Mouse (Mus musculus) E14TG2a.4 (cell line): ENCODE measurements around the gene Npepl1.

Experiments
- H3K27me3 ChIP-seq: 2 replicates; pipeline ENCODE4 v1.6.1; 2014; ENCODE audit warnings: low read length, control low read depth; ENCODE audit not compliant: insufficient read depth
- H3K36me3 ChIP-seq: 2 replicates; pipeline ENCODE4 v1.6.1; 2014; ENCODE audit warnings: low read length, control low read depth; ENCODE audit not compliant: insufficient read depth
- H3K4me1 ChIP-seq: replicated peaks from 2 replicates; pipeline ENCODE4 v1.6.1; 2014; ENCODE audit warnings: low read depth, low read length, control low read depth
- H3K4me3 ChIP-seq: replicated peaks from 2 replicates; pipeline ENCODE4 v1.5.1; 2014; ENCODE audit warnings: mild to moderate bottlenecking, low read length
- H3K9me3 ChIP-seq: 2 replicates; pipeline ENCODE4 v1.6.1; 2014; ENCODE audit warnings: low read length, control low read depth
- CTCF ChIP-seq: conservative IDR thresholded peaks from 2 replicates; pipeline ENCODE4 v1.5.1; 2014; ENCODE audit warnings: low read length
- NANOG ChIP-seq: IDR thresholded peaks from 2 replicates; pipeline ENCODE4 v1.6.1; 2014; ENCODE audit warnings: borderline replicate concordance, low read length, mixed read lengths
- POU5F1 ChIP-seq: IDR thresholded peaks from 2 replicates; pipeline ENCODE4 v1.6.1; 2014; ENCODE audit warnings: low read length, borderline replicate concordance

The Npepl1 gene

DNA sequence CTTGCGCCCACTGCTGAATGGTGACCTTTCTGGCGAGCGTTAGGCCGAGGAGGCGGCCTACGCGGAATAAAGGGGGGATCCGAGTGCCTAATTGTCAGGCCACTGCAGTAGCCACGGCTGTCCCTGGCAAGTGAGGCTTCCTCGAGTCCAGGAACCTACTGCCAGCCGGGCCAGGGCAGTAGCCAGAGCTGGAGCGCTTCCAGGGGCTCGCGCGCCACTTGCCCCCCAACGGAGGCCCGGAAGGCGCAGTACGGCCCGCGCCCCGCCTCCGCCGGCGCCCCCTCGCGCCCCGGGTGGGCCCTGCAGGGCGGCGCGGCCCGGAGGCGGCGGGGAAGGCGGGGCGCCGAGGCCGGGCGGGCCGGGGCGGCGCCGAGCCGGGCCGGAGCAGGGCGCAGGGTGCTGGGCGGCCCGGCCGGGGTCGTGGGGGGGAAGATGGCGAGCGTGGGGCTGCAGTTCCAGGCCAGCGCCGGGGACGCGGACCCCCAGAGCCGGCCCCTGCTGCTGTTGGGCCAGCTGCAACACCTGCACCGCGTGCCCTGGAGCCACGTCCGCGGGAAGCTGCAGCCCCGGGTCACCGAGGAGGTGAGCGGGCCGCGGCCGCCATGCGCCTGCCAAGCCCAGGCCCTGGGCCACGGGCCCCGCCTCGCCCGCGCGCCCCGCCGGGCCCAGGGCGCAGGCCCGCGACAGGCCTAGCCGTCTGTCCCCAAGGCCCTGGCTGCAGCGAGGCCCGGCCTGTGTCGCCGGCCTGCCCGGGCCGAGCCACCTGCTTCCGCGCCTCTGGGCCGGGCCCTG lies at the start of gene Npepl1:
Gene Npepl1, plus strand, starts transcription at position 359 of the 792 bp plus-strand sequence.
- Histone ChIP-seq H3K27me3 (peaks cover 46% of the 10 kb centered on the region), H3K9me3 (no peaks in the 10 kb centered on the region), H3K4me1 (peaks cover 24% of the 10 kb centered on the region), H3K4me3 (peak within 1 kb of the TSS; percentile 80), H3K36me3 (peaks cover 14% of the 10 kb centered on the region)
- TF ChIP-seq POU5F1 (no peak), NANOG (no peak), CTCF (no peak)

DNA sequence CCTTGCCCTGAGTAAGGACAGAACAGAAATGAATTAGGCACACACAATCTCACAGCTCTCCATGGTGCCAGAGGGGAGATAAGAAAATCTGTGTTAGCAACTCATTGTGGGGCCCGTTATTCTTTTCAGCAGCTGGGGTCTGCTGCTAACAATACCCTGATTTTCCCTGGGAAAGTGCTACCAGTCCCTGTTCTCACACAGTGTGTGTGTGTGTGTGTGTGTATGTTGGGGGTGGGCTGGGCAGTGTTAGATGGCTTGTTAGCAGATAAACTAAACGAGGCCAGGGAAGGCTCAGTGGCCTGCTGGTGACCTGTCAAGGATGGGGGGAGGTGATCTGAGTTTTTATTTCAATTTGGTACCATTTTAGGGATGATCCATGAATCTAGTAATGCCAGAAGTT lies 48.9 kb upstream of the Npepl1 start:
- peaks cover 8% of the 10 kb centered on the region for H3K4me1 ChIP-seq
- no peak overlapping the region for H3K4me3 ChIP-seq
- H3K36me3 ChIP-seq = no peaks in the 10 kb centered on the region
- 0 out of 2 replicates have a peak, but pooled peaks cover 3% of the 10 kb centered on the region for H3K9me3 ChIP-seq
- peaks cover 26% of the 10 kb centered on the region for H3K27me3 ChIP-seq
- TF ChIP-seq POU5F1 (no peak), CTCF (no peak), NANOG (no peak)

DNA sequence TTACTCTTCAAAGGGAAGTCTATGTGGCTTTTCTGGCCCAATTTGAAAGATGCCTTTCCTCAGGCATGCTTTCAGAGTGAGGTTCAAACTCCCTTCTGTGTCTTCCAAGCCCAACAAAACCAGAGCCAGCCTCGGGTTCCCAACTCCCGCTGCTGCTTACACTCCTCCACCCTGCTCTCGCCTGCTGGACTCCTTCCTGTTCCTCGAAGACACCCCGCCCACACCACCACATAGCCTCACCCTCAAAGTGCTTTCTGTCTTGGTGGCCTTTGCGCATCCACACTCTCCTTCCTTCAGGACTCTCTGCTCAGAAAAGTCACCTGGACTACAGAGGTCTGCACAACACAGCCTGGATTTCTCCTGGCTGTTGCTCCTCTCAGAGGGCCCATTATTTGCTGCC lies 47.1 kb upstream of the Npepl1 start:
- 0 out of 2 replicates have a peak, but pooled peaks cover 3% of the 10 kb centered on the region for H3K9me3 ChIP-seq
- peaks cover 23% of the 10 kb centered on the region for H3K27me3 ChIP-seq
- H3K36me3 ChIP-seq = no peaks in the 10 kb centered on the region
- TF ChIP-seq POU5F1 (no peak), CTCF (no peak), NANOG (no peak)
- peaks cover 8% of the 10 kb centered on the region for H3K4me1 ChIP-seq
- no peak overlapping the region for H3K4me3 ChIP-seq

DNA sequence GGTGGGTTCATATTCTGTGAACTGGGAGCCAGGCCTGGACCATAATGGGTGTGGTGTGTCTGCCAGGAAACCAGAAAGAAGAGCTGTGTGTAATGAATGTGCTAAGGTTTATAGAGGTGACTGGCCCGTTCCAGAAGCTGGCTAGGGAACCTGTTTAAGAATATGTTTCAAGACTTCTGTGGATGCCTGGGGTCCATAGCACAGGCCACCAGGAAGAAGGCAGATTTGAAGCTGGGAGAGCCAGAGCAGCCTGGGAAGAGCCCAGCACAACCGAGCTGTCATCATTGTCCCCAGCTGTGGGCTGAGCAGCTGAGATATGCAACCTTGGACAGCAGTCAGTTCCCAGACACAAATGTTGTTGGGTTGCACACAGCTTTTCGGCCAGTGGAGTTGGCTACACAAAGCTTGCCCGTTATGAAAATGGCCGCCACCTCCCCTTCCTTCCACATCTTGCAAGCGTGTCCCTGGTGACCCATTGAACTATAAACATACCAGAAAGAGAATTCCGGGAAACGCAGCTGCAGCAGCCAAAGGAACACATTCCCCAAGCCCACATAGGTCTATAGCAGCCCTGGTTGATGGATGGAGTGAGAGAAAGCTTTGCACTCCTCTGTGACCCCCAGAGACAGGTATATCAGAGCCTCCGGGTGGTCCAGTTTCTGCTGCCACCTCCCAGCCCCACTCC lies 46.5 kb upstream of the Npepl1 start:
- peaks cover 23% of the 10 kb centered on the region for H3K27me3 ChIP-seq
- no peak overlapping the region for H3K4me3 ChIP-seq
- 0 out of 2 replicates have a peak, but pooled peaks cover 3% of the 10 kb centered on the region for H3K9me3 ChIP-seq
- no peaks in the 10 kb centered on the region for H3K36me3 ChIP-seq
- peaks cover 8% of the 10 kb centered on the region for H3K4me1 ChIP-seq
- TF ChIP-seq CTCF (no peak), NANOG (no peak), POU5F1 (no peak)

DNA sequence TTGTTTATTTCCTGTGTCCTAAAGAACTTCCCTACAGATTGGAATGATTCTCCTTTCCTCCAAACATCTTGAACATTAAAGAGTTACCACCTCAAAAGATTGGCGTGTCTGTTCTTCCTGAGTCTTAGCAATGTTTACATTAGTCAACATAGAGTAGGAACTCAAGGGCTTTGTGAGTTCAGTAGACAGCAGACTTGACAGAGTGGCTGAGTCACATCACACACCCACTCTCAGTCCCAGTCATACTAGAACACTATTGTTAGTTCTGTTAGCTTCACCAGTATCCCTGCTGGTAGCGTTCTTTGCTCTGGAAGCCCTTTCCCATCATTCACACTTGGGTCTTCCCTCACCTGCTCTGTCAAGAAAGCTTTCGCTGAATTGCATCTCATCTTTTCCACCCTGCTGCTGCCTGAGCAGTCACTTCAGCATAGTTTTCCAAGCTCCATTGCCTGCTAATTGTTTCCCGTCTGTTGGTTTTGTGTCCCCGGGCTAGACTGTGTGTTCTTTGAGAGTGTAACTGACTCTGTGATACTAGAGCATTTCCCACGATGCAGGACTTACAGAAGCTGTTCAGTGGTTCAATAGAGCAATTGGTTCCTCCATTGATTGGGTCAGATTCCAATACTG lies 42.2 kb upstream of the Npepl1 start:
- Histone ChIP-seq H3K36me3 (no peaks in the 10 kb centered on the region), H3K27me3 (peaks cover 34% of the 10 kb centered on the region), H3K4me3 (no peak overlapping the region), H3K4me1 (peaks cover 7% of the 10 kb centered on the region), H3K9me3 (no peaks in the 10 kb centered on the region)
- TF ChIP-seq POU5F1 (no peak), CTCF (no peak), NANOG (no peak)

DNA sequence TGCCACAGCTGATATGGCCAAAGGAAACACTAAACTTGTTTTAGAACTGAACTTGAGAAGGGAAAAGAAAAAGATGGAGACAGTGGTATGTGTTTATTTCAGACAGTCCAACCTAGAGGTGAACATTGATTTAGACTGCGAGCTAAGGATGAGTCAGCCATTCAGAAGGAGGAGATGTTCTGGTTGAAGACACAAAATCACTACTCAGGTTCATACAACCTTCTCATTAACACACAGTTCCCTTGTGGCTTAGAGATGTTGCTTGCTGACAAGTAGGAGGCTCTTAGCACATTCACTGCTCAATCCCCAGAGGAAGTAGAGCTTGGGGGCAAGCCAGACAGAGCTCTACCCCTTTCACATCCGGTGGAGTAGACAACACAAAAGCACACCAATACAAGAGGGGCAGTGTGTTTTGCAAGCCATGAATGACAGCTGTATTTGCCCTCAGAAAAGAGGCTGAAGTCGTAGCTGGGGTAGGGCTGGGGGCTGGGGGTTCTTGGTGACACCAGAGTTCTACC lies 40.6 kb upstream of the Npepl1 start:
- no peak for TF ChIP-seq CTCF
- no peak for TF ChIP-seq NANOG
- TF ChIP-seq POU5F1 = no peak
- Histone ChIP-seq H3K4me3 (no peak overlapping the region), H3K36me3 (no peaks in the 10 kb centered on the region), H3K9me3 (no peaks in the 10 kb centered on the region), H3K4me1 (peaks cover 5% of the 10 kb centered on the region), H3K27me3 (peaks cover 36% of the 10 kb centered on the region)

DNA sequence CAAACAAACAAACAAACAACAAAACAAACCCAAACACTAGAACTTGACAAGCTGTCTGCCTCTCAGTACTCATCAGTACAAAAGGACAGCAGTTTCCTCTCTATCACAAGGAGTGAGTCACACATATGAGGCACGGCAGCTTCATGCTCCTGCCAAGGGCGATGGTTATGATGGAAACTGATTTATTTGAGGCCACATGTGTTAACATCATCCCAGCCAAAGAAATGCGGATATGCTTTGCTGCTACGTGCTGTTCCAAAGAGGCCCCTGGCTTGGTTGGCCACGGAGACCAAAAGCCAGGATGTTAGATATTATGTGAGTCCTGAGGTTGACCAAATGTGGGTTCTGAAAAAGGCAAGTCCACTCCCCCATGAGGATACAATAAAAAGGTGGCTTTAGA lies 38.7 kb upstream of the Npepl1 start:
- peaks cover 32% of the 10 kb centered on the region for H3K27me3 ChIP-seq
- H3K9me3 ChIP-seq = no peaks in the 10 kb centered on the region
- peaks cover 14% of the 10 kb centered on the region for H3K4me1 ChIP-seq
- no peak overlapping the region for H3K4me3 ChIP-seq
- H3K36me3 ChIP-seq = no peaks in the 10 kb centered on the region
- TF ChIP-seq POU5F1 (no peak), CTCF (no peak), NANOG (no peak)

DNA sequence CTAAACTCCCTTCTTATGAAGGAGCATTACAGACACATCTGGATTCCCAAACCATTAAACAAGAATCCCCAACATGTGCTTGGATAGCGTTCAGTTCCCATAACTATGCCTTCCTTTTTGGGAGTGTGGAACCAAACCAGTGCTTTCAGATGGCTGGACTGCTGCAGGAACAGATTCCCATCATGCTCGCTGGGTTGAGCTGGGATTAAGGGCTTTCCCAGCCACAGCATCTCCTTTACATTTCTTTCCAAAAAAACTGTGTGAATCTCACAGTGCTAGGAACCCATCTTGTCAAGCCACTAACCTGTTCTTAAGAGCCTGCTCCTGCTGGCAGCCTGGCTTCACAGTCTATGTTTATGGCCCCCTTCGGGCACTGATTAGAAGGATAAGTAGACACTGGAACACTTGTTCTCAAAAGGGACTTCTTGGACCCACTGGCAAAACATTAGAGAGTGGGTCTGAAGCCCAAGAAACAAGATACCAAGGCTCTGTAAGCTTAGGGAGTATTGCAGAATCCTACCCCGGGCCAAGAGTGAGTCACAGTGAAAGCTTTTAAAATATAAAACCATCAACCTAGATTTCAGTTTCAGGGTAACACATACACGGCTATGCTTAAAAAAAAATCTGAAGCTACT lies 36.9 kb upstream of the Npepl1 start:
- H3K36me3 ChIP-seq = no peaks in the 10 kb centered on the region
- peaks cover 31% of the 10 kb centered on the region for H3K4me1 ChIP-seq
- TF ChIP-seq POU5F1 (no peak), NANOG (no peak), CTCF (no peak)
- peaks cover 28% of the 10 kb centered on the region for H3K27me3 ChIP-seq
- no peak overlapping the region for H3K4me3 ChIP-seq
- H3K9me3 ChIP-seq = no peaks in the 10 kb centered on the region
